Mouse (Mus musculus): Measurements from ENCODE around the gene Rps6ka2.

The Rps6ka2 gene

DNA sequence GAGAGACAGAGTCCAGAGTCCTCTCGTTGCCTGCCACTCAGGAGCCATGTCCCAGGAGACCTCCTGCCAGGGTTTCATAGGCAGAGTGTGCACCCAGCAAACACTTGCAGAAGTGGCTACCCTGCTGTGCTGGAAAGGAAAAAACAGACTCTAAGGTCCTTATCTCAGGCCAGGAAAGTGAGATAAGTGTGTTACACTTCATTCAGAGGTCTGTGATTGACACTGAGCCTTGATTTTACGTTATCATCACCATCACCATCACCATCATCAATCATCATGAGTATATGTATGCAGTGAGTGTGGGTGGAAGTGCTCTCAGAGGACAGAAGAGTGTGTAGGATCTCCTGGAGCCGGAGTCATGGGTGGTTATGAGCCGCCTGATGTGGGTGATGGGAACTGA is 51.4 kb downstream of the Rps6ka2 start:
- DNase-seq (ENCODE audit: low spot score in 2 of 2) = no peak

DNA sequence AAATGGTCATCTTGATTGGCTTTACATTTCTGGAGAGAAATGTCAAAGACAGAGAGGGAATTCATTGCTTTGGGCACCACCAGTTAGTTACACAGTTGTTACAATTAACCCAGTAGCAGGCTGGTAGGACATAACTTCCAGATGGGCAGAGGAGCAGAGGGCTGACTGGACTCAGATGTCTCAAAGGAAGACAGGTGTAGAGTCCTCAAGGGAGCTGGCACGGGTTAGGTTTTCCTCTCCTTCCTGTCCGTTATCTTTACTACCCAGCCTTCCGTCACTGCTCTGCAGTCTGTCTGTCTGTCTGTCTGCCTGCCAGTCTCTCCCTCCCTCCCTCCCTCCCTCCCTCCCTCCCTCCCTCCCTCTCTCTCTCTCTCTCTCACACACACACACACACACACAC is 52.3 kb downstream of the Rps6ka2 start:
- no peak for DNase-seq (ENCODE audit: low spot score in 2 of 2)

DNA sequence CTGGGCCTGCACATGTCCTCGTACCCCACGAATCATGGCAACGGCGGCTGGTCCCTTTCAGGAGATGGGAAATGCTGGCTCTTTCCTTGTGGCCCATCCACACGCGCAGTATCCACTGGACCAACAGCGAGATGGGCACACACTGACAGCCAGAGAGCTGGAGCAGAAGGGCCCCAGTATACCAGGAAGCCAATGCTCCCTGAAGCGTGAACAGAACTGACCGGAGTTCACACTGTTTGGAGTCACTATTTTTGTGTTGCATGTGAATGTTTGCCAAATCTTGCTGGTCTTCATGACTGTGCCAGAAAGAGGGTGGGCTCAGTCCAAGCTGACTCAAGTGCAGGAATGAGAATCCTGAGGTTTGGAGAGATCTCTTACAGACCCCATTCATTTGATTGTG is 58.6 kb downstream of the Rps6ka2 start:
- no peak for DNase-seq (ENCODE audit: low spot score in 2 of 2)

DNA sequence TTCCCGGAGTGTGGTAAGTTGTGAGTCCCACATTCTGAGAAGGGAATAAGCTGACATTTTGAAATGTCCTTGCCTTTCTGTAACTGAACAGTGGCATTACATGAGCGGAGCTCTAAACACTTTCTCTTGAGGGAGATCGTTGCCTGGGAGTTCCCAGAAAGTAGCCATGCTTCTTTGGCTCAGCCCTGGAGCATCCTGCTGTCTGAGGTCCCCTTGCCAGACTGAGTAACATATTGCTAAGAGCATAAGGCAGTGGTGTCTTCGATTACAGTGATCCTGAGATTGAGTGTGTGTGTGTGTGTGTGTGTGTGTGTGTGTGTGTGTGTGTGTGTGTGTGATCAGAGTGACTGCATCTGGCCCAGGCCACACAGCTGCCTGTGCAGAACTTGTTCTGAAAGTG is 61.4 kb downstream of the Rps6ka2 start:
- DNase-seq (ENCODE audit: low spot score in 2 of 2) = no peak

DNA sequence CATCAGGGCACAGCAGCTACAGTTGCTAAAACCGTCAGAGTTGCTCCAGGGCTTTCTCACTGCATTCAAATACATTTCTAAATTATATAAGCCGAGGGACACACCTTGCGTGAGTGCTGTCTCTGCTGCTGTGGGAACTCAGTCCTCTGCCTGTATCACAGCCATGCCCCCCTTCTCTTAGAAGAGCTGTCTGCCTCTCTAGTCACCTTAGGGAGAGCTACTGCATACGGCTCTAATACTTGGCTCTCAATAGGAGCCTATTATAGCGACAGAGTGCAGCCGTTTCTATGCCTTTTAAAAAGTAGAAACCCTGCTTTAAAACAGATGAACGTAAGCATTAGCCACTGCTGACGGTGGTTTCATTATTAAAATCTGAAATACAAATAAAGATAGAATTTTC is 61.9 kb downstream of the Rps6ka2 start:
- no peak for DNase-seq (ENCODE audit: low spot score in 2 of 2)

- no peak for DNase-seq (ENCODE audit: low spot score in 2 of 2)
These were observed 62.5 kb downstream of the Rps6ka2 start for GRCm38 (mm10) chr17:7232400-7232799.

DNA sequence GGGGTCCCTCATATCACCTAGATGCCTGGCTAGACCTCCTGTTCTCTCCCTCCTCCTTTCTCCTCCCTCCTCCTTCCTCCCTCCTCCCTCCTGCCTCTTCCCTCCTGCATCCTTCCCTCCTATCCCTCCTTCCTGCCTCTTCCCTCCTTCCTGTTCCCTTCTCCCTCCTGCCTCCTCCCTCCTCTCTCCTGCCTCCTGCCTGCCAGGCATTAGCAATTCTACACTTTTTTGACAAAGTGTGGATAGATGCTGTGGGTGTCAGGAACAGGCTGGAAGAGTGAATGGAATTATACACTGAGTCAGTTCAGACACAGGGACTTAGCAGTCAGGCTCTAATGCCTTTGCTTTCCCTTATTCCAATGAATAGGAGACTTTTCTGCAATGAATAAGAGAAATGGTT is 63.3 kb downstream of the Rps6ka2 start:
- no peak for DNase-seq (ENCODE audit: low spot score in 2 of 2)

GRCm38 (mm10) chr17:7237706-7238105 is 67.8 kb downstream of the Rps6ka2 start:
- DNase-seq (ENCODE audit: low spot score in 2 of 2) = no peak

DNA sequence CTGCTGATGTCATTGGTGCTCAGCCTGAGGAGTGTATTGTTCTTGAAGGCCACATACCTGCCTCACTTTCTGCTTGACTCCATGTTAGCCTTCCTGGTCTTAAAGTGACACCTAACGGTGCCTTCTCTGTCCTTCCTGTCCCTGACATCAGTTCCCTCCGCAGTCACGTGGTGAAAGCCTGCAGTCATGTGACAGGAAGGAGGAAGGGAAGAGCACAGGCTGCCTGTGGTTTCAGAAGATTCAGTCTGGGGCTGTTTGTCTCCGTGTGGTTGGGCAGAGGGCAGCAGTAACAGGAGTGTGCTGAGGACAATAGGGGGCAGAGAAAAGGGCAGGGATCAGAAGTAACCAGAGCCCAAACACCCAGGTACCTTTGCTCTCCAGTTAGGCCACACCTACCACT is 68.9 kb downstream of the Rps6ka2 start:
- no peak for DNase-seq (ENCODE audit: low spot score in 2 of 2)

- no peak for DNase-seq (ENCODE audit: low spot score in 2 of 2)
These were observed 70.6 kb downstream of the Rps6ka2 start for GRCm38 (mm10) chr17:7240526-7240925.

- no peak for DNase-seq (ENCODE audit: low spot score in 2 of 2)
These were observed 75.2 kb downstream of the Rps6ka2 start for GRCm38 (mm10) chr17:7245078-7245477.

GRCm38 (mm10) chr17:7246893-7247556 is 77.1 kb downstream of the Rps6ka2 start:
- DNase-seq (ENCODE audit: low spot score in 2 of 2) = no peak

GRCm38 (mm10) chr17:7250373-7250772 is 80.5 kb downstream of the Rps6ka2 start:
- DNase-seq (ENCODE audit: low spot score in 2 of 2) = no peak

DNA sequence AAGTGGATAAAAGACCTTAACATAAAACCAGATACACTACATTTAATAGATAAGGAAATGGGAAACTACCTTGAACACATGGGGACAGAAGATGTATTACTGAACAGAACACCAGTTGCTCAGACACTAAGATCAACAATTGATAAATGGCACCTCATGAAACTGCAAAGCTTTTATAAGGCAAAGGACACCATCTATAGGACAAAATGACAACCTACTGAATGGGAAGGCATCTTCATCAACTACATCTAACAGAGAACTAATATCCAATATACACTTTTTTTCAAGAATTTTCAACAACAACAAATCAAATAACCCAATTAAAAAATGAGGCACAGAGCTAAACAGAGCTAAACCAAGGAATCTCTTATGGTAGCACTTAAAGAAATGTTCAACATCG is 87.3 kb downstream of the Rps6ka2 start:
- no peak for DNase-seq (ENCODE audit: low spot score in 2 of 2)

DNA sequence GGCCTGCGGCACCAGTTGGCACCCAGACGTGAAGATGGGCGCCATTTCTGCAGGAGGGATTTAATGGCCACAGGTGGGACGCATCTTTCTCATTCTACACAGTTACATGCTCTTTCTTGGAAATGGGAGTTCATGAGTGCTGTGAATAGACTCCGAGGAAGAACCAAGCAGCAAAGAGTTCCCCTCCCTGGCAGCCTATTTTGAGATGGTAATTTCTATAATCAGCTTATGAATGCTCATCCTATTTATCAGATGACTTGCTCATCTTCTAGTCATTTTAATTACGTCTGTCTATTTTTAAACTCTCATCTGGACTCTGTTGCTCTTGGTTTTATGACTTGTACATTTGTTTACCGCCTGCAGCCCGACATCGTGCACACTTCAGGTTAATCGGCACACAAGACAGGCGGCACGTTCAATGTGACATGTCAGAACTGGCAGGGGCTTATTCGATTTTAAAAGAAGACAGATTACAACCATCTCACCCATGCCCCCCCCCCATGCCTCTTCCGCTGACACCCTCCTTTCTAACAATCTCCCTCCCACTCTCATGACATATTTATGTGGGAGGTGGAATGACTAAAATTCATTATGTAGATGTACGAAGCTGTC is 88.9 kb downstream of the Rps6ka2 start:
- DNase-seq (ENCODE audit: low spot score in 2 of 2) = no peak

DNA sequence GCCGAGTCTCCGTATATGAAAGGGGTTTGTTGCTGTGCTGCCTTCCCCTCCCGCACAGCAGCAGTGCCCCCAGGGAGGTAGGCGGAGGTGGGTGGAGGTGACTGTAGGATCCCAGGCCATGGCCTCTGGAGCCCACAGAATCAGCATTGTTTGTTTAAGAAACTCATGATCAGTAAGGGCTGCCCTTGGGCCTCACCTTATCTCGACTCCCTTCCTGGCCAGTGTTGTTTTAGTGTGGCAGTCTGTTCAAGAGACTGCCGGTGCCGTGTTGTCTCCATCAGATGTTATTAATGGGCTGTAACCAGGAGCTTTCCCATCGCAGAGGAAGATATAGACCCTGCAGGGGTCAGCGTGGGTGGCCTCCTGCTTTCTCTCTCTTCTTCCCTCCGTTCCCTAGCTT is 90.4 kb downstream of the Rps6ka2 start:
- DNase-seq (ENCODE audit: low spot score in 2 of 2) = no peak

- no peak for DNase-seq (ENCODE audit: low spot score in 2 of 2)
These were observed 92.1 kb downstream of the Rps6ka2 start for GRCm38 (mm10) chr17:7262056-7262455.

DNA sequence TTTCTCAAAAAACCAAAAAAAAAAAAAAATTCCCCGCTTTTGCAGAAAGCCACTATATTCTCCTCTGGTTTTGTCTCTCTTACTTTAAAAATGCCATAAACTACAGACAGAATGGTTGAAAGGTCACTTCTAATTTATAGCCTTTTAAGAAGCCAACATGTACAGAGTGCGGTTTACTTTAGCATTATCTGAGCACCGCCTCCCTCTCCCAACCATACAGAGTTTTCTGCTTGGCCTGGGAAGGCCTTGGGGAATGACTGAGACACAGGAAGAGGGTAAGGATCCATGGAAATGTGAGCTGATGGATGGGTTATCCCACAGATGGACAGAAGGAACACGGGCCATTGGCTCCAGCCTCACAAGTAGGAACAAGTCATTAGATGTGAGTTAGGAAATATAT is 92.7 kb downstream of the Rps6ka2 start:
- DNase-seq (ENCODE audit: low spot score in 2 of 2) = no peak

DNA sequence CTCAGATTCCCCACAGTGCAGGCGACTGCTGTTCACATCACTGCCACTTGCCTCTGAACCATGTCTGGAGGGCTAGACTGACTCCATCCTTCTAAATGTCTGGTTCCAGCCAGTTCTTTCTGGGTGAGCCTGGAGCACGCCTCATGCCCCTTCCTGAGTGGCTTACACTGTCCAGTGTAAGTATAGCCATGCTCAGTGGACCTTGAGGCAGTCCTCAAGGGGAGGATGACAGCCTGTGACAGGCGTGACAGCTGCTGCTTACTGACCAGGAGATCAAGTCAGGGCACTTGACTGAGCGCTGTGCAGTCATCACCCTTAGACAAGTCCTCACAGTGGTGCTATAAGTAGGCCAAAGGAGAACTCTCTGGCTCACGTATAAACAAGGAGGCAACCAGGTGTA is 94.7 kb downstream of the Rps6ka2 start:
- DNase-seq (ENCODE audit: low spot score in 2 of 2) = no peak

- DNase-seq (ENCODE audit: low spot score in 2 of 2) = no peak
These were observed 95.4 kb downstream of the Rps6ka2 start for GRCm38 (mm10) chr17:7265291-7265690.

- no peak for DNase-seq (ENCODE audit: low spot score in 2 of 2)
These were observed 95.9 kb downstream of the Rps6ka2 start for GRCm38 (mm10) chr17:7265705-7266368.

- DNase-seq (ENCODE audit: low spot score in 2 of 2) = no peak
These were observed 97.9 kb downstream of the Rps6ka2 start for GRCm38 (mm10) chr17:7267843-7268242.

DNA sequence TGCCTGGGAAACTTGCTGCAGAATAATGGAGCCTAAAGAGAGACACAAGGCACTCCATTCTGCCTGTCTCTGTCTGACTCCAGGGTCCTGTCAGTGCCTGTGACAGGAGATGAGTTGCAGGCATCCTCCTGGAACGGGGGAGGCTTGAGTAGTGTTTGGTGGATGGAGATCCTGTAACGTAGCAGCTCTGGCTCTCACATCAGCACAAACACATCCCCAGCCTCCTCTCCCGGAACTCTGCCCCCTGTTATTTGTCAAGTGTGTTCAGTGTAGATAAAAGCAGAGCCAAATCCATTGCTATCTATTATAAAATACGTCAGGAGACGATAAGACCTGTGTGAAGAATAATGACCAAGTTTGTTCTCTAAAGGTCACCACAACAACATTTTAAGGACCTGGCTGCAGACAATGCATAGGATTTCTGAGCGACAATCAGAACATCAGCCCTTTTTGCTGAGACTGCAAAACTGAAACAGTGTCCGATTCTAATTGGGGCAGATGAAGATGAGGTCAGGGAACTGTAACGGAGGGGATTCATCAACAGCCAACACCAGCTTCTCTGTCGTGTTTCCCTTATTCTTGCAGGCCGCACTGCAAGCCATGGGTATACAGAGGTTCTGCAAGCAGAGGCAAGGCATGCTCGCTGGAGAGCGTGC is 99.4 kb downstream of the Rps6ka2 start:
- no peak for DNase-seq (ENCODE audit: low spot score in 2 of 2)
